Mouse (Mus musculus): ENCODE data around the gene Fcer1g. TPM values are rescaled to one million over a fixed set of nuclear protein-coding genes. Genes with fewer than 3 reads are reported as not detected.

Gene Fcer1g
- polyA plus RNA-seq, 1 experiment from 2014 or later: 32.1 TPM

GRCm38 (mm10) chr1:171258921-171259320 is 24.8 kb upstream of the Fcer1g start:
- Histone ChIP-seq H3K4me3 (ENCODE audit: low read length) (no peak overlapping the region), H3K27me3 (ENCODE audit: control insufficient read depth, insufficient read depth, low read length) (no peaks in the 10 kb centered on the region), H3K9ac (ENCODE audit: low read depth, low read length) (no peak overlapping the region), H3K4me2 (replicated peaks; ENCODE audit: low read depth, low read length) (no peak overlapping the region), H3K27ac (ENCODE audit: low read depth, low read length) (no peak overlapping the region), H3K9me3 (ENCODE audit: control insufficient read depth, low read length) (no peaks in the 10 kb centered on the region), H3K36me3 (ENCODE audit: control insufficient read depth, insufficient read depth, low read length) (peaks cover 11% of the 10 kb centered on the region), H3K4me1 (ENCODE audit: control insufficient read depth, insufficient read depth, low read length) (peaks cover 11% of the 10 kb centered on the region; the same call in 1 of the 2 replicates)
- ATAC-seq (ENCODE audit: low FRiP score, low TSS enrichment): no peak
- 82% methylated on average over 17 of the region's 17 CpGs for WGBS

GRCm38 (mm10) chr1:171257781-171258180 is 23.6 kb upstream of the Fcer1g start:
- no peak overlapping the region for H3K9ac ChIP-seq (ENCODE audit: low read depth, low read length)
- no peaks in the 10 kb centered on the region for H3K27me3 ChIP-seq (ENCODE audit: control insufficient read depth, insufficient read depth, low read length)
- H3K4me2 ChIP-seq (replicated peaks; ENCODE audit: low read depth, low read length): no peak overlapping the region
- peaks cover 12% of the 10 kb centered on the region; the same call in 1 of the 2 replicates for H3K4me1 ChIP-seq (ENCODE audit: control insufficient read depth, insufficient read depth, low read length)
- no peaks in the 10 kb centered on the region for H3K9me3 ChIP-seq (ENCODE audit: control insufficient read depth, low read length)
- peaks cover 13% of the 10 kb centered on the region for H3K36me3 ChIP-seq (ENCODE audit: control insufficient read depth, insufficient read depth, low read length)
- no peak overlapping the region for H3K4me3 ChIP-seq (ENCODE audit: low read length)
- 86% methylated on average over 9 of the region's 9 CpGs for WGBS
- no peak overlapping the region for H3K27ac ChIP-seq (ENCODE audit: low read depth, low read length)
- no peak for ATAC-seq (ENCODE audit: low FRiP score, low TSS enrichment)

DNA sequence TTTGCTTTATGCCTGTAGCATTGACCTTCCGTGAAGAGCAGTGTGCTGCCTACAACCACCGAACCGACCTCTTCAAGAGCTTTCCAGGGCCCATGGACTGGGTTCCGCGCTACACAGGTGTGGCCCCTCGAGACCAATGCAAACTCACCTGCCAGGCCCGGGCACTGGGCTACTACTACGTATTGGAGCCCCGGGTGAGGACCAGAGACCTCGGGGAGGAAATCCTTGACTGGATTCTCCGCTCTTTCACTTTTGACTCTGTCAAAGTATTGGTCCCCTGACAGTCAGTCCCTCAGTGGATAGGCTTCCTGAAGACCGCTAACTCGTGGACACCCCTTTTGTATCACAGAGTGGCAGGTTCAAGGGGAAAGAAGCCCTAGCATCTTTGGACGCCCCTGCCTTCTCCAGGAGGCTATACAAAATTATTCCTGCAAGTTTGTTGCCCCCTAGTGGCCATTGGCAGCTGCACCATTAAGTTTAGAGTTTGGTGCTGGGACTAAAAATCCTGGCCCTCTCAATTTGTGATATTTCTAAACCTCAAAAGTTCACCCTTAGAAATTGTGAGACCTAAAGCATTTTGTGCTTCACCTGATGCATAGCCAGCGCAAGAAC is 22.9 kb upstream of the Fcer1g start:
- H3K4me3 ChIP-seq (ENCODE audit: low read length): no peak overlapping the region
- peaks cover 13% of the 10 kb centered on the region for H3K36me3 ChIP-seq (ENCODE audit: control insufficient read depth, insufficient read depth, low read length)

DNA sequence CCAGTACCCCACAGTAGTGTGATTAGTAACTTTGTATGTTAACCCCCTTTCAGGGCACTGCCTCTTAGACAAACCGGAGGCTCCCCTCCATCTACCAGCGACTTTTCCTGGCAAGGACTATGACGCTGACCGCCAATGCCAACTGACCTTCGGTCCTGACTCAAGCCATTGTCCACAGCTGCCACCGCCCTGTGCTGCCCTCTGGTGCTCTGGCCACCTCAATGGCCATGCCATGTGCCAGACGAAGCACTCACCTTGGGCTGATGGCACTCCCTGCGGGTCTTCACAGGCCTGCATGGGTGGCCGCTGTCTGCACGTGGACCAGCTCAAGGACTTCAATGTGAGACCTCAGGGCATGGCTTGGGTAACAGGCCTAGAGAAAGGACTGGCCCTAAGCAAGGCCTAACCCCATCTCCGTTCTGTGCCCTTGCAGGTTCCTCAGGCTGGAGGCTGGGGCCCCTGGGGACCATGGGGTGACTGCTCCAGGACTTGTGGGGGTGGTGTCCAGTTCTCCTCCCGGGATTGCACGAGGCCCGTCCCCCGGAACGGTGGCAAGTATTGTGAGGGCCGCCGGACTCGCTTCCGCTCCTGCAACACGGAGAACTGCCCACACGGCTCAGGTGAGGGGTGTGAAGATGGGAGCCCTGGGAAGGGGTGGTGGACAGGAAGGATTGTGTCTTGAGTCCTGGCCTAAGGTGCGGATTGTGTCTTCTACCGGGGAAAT is 22.1 kb upstream of the Fcer1g start:
- no peak overlapping the region for H3K4me2 ChIP-seq (replicated peaks; ENCODE audit: low read depth, low read length)
- 89% methylated on average over 24 of the region's 24 CpGs for WGBS
- no peak overlapping the region for H3K4me3 ChIP-seq (ENCODE audit: low read length)
- ATAC-seq (ENCODE audit: low FRiP score, low TSS enrichment): no peak
- no peak overlapping the region for H3K9ac ChIP-seq (ENCODE audit: low read depth, low read length)
- peaks cover 10% of the 10 kb centered on the region for H3K4me1 ChIP-seq (ENCODE audit: control insufficient read depth, insufficient read depth, low read length)
- H3K27me3 ChIP-seq (ENCODE audit: control insufficient read depth, insufficient read depth, low read length): no peaks in the 10 kb centered on the region
- no peak overlapping the region for H3K27ac ChIP-seq (ENCODE audit: low read depth, low read length)
- H3K36me3 ChIP-seq (ENCODE audit: control insufficient read depth, insufficient read depth, low read length): peaks cover 13% of the 10 kb centered on the region
- H3K9me3 ChIP-seq (ENCODE audit: control insufficient read depth, low read length): no peaks in the 10 kb centered on the region

More for the DNA sequence above, 22.9 kb upstream of the Fcer1g start:
- WGBS: 71% methylated on average over 15 of the region's 15 CpGs
- H3K4me2 ChIP-seq (replicated peaks; ENCODE audit: low read depth, low read length): no peak overlapping the region
- H3K27ac ChIP-seq (ENCODE audit: low read depth, low read length): no peak overlapping the region
- no peak for ATAC-seq (ENCODE audit: low FRiP score, low TSS enrichment)
- peaks cover 11% of the 10 kb centered on the region; the same call in 1 of the 2 replicates for H3K4me1 ChIP-seq (ENCODE audit: control insufficient read depth, insufficient read depth, low read length)
- no peak overlapping the region for H3K9ac ChIP-seq (ENCODE audit: low read depth, low read length)
- H3K9me3 ChIP-seq (ENCODE audit: control insufficient read depth, low read length): no peaks in the 10 kb centered on the region
- no peaks in the 10 kb centered on the region for H3K27me3 ChIP-seq (ENCODE audit: control insufficient read depth, insufficient read depth, low read length)

DNA sequence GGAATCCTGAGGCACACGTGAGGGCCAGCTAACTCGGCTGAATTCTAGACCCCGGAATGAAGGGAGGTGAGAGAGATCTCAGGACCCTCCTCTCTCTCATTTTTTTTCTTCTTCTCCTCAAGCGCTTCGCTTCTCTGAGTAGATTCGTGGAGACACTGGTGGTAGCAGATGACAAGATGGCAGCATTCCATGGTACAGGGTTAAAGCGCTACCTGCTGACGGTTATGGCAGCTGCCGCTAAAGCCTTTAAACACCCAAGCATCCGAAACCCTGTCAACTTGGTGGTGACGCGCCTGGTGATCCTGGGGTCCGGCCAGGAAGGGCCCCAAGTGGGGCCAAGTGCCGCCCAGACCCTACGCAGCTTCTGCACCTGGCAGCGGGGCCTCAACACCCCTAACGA is 18.2 kb upstream of the Fcer1g start:
- Histone ChIP-seq H3K9me3 (ENCODE audit: control insufficient read depth, low read length) (no peaks in the 10 kb centered on the region), H3K27me3 (ENCODE audit: control insufficient read depth, insufficient read depth, low read length) (no peaks in the 10 kb centered on the region), H3K4me3 (ENCODE audit: low read length) (peak overlapping the region; percentile 41; the same call in 1 of the 2 replicates), H3K36me3 (ENCODE audit: control insufficient read depth, insufficient read depth, low read length) (peaks cover 6% of the 10 kb centered on the region), H3K4me1 (ENCODE audit: control insufficient read depth, insufficient read depth, low read length) (peaks cover 33% of the 10 kb centered on the region), H3K9ac (ENCODE audit: low read depth, low read length) (no peak overlapping the region), H3K4me2 (replicated peaks; ENCODE audit: low read depth, low read length) (peak overlapping the region; percentile 66), H3K27ac (ENCODE audit: low read depth, low read length) (peak overlapping the region; percentile 89; the same call in 1 of the 2 replicates)
- WGBS: 50% methylated on average over 17 of the region's 17 CpGs
- ATAC-seq (ENCODE audit: low FRiP score, low TSS enrichment): no peak

GRCm38 (mm10) chr1:171251594-171252324 is 17.6 kb upstream of the Fcer1g start:
- ATAC-seq (ENCODE audit: low FRiP score, low TSS enrichment): peak; percentile 29; the same call in 1 of the 2 replicates
- H3K36me3 ChIP-seq (ENCODE audit: control insufficient read depth, insufficient read depth, low read length): peaks cover 6% of the 10 kb centered on the region
- 2% methylated on average over 13 of the region's 13 CpGs for WGBS
- no peaks in the 10 kb centered on the region for H3K9me3 ChIP-seq (ENCODE audit: control insufficient read depth, low read length)
- no peaks in the 10 kb centered on the region for H3K27me3 ChIP-seq (ENCODE audit: control insufficient read depth, insufficient read depth, low read length)
- peak overlapping the region; percentile 54; the same call in 1 of the 2 replicates for H3K9ac ChIP-seq (ENCODE audit: low read depth, low read length)
- H3K4me2 ChIP-seq (replicated peaks; ENCODE audit: low read depth, low read length): peak overlapping the region; percentile 66
- peak overlapping the region; percentile 89 for H3K27ac ChIP-seq (ENCODE audit: low read depth, low read length)
- peaks cover 33% of the 10 kb centered on the region for H3K4me1 ChIP-seq (ENCODE audit: control insufficient read depth, insufficient read depth, low read length)
- peak overlapping the region; percentile 41 for H3K4me3 ChIP-seq (ENCODE audit: low read length)

GRCm38 (mm10) chr1:171250680-171251593 is 16.8 kb upstream of the Fcer1g start, which contains the start of gene Ndufs2:
Ndufs2 (minus strand) TSS chr1:171251388.
- peak within 1 kb of the TSS; percentile 66 for H3K4me2 ChIP-seq (replicated peaks; ENCODE audit: low read depth, low read length)
- 0 out of 2 replicates have a peak, but pooled peaks have one; percentile 5 for ATAC-seq (ENCODE audit: low FRiP score, low TSS enrichment)
- H3K27me3 ChIP-seq (ENCODE audit: control insufficient read depth, insufficient read depth, low read length): no peaks in the 10 kb centered on the region
- WGBS: 7% methylated on average over 26 of the region's 26 CpGs
- H3K4me3 ChIP-seq (ENCODE audit: low read length): peak within 1 kb of the TSS; percentile 41
- peaks cover 35% of the 10 kb centered on the region for H3K4me1 ChIP-seq (ENCODE audit: control insufficient read depth, insufficient read depth, low read length)
- H3K36me3 ChIP-seq (ENCODE audit: control insufficient read depth, insufficient read depth, low read length): peaks cover 6% of the 10 kb centered on the region
- peak within 1 kb of the TSS; percentile 54 for H3K9ac ChIP-seq (ENCODE audit: low read depth, low read length)
- H3K9me3 ChIP-seq (ENCODE audit: control insufficient read depth, low read length): no peaks in the 10 kb centered on the region
- peak within 1 kb of the TSS; percentile 89 for H3K27ac ChIP-seq (ENCODE audit: low read depth, low read length)

- peak within 1 kb of the TSS; percentile 41 for H3K4me3 ChIP-seq (ENCODE audit: low read length)
- H3K4me1 ChIP-seq (ENCODE audit: control insufficient read depth, insufficient read depth, low read length): peaks cover 38% of the 10 kb centered on the region
- no peaks in the 10 kb centered on the region for H3K9me3 ChIP-seq (ENCODE audit: control insufficient read depth, low read length)
- H3K27me3 ChIP-seq (ENCODE audit: control insufficient read depth, insufficient read depth, low read length): no peaks in the 10 kb centered on the region
- H3K36me3 ChIP-seq (ENCODE audit: control insufficient read depth, insufficient read depth, low read length): peaks cover 8% of the 10 kb centered on the region
- peak within 1 kb of the TSS; percentile 54 for H3K9ac ChIP-seq (ENCODE audit: low read depth, low read length)
- no peak for ATAC-seq (ENCODE audit: low FRiP score, low TSS enrichment)
- H3K4me2 ChIP-seq (replicated peaks; ENCODE audit: low read depth, low read length): peak within 1 kb of the TSS; percentile 66
- H3K27ac ChIP-seq (ENCODE audit: low read depth, low read length): peak within 1 kb of the TSS; percentile 89
- 13% methylated on average over 4 of the region's 5 CpGs for WGBS
Measured at GRCm38 (mm10) chr1:171249913-171250600, 15.9 kb upstream of the Fcer1g start, which contains the start of gene Adamts4. Adamts4 (plus strand) TSS chr1:171250421.

All from kidney, embryonic 14.5 days (tissue).